Mouse (Mus musculus) hindbrain, embryonic 12.5 days (tissue): ENCODE results near the gene Zfp459. TPM values are rescaled to one million over a fixed set of nuclear protein-coding genes. Genes with fewer than 3 reads are reported as not detected.
A peak's percentile ranks its signal among the peaks of the same experiment; 100 is the strongest.
"Not testable (repeated sequence)": the region's sequence is repeated elsewhere in the genome, so short reads cannot be mapped to it uniquely, and the experiment has no call there.

ENCODE experiments used
- ATAC-seq: fragments of 200-750 bp; cut with Nextera tagmentation; 2 replicates; pipeline ENCODE4 v1.8.0; 2017; ENCODE audit warnings: moderate TSS enrichment; ENCODE audit not compliant: low FRiP score
- H3K27ac ChIP-seq: fragments of 300-500 bp; sonication (generic); 2 replicates; pipeline ENCODE4 v1.5.1; 2016; ENCODE audit warnings: mild to moderate bottlenecking
- H3K27me3 ChIP-seq: fragments of 300-500 bp; sonication (generic); 2 replicates; pipeline ENCODE4 v1.6.1; 2016; ENCODE audit warnings: mild to moderate bottlenecking
- H3K36me3 ChIP-seq: fragments of 300-500 bp; sonication (generic); 2 replicates; pipeline ENCODE4 v1.6.1; 2016; ENCODE audit warnings: mild to moderate bottlenecking
- H3K4me1 ChIP-seq: fragments of 300-500 bp; sonication (generic); 2 replicates; pipeline ENCODE4 v1.6.1; 2016
- H3K4me2 ChIP-seq: fragments of 300-500 bp; sonication (generic); replicated peaks from 2 replicates; pipeline ENCODE4 v1.6.1; 2016; ENCODE audit warnings: mild to moderate bottlenecking
- H3K4me3 ChIP-seq: fragments of 300-500 bp; sonication (generic); 2 replicates; pipeline ENCODE4 v1.5.1; 2016; ENCODE audit warnings: mild to moderate bottlenecking
- H3K9ac ChIP-seq: fragments of 300-500 bp; sonication (generic); 2 replicates; pipeline ENCODE4 v1.6.1; 2016; ENCODE audit warnings: mild to moderate bottlenecking, moderate library complexity
- H3K9me3 ChIP-seq: fragments of 300-500 bp; sonication (generic); replicated peaks from 2 replicates; pipeline ENCODE4 v1.6.1; 2016; ENCODE audit warnings: mild to moderate bottlenecking
- WGBS: fragments of 180-500 bp; shearing (Covaris S2); methylation state at CpG from one replicate; pipeline ENCODE4 v1.1.7; 2016; 5-methylcytosine and 5-hydroxymethylcytosine counted together
- polyA plus RNA-seq: library from polyadenylated mRNA; unstranded; fragments of >200 nt; fragmentation: Nextera tagmentation; extraction: Ambion mirVana; gene quantifications from 2 replicates; pipeline ENCODE4 v1.2.1, GENCODE M21; 2016

Zfp459 gene
- polyA plus RNA-seq, 1 experiment from 2014 or later: 1.0 TPM

DNA sequence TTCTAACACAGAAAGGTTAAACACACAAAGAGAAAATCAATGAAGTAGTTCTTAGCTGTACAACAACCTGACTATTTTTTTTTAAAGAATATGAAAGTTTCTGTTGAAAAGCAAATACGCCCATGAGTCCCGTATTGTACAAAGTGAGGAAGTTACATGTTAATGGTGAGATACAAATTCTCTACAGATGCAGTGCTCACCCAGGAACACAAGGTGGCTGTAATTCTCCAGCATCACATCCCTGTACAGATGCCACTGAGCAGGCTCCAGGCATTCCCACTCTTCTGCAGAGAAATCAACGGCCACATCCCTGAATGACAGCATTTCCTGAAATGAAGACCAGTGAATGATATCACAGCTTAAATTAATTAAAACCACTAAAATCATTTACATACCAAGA lies 7.6 kb downstream of the Zfp459 start:
- not testable (repeated sequence) for ATAC-seq, H3K27ac ChIP-seq, H3K4me3 ChIP-seq, H3K4me1 ChIP-seq, H3K9me3 ChIP-seq, H3K9ac ChIP-seq, H3K36me3 ChIP-seq, H3K27me3 ChIP-seq, H3K4me2 ChIP-seq
- 74% methylated on average over 3 of the region's 3 CpGs for WGBS

GRCm38 (mm10) chr13:67399183-67399903 lies 21.9 kb downstream of the Zfp459 start, which contains the start of gene Zfp429:
Gene Zfp429, minus strand, starts transcription at chr13:67399819.
- peak; percentile 94 for ATAC-seq
- not testable (repeated sequence) for H3K4me1 ChIP-seq, H3K27me3 ChIP-seq, H3K36me3 ChIP-seq, H3K27ac ChIP-seq, H3K9me3 ChIP-seq
- Histone ChIP-seq H3K9ac (peak within 1 kb of the TSS; percentile 54), H3K4me2 (peak within 1 kb of the TSS; percentile 74), H3K4me3 (peak within 1 kb of the TSS; percentile 59)
- 3% methylated on average over 14 of the region's 16 CpGs for WGBS

DNA sequence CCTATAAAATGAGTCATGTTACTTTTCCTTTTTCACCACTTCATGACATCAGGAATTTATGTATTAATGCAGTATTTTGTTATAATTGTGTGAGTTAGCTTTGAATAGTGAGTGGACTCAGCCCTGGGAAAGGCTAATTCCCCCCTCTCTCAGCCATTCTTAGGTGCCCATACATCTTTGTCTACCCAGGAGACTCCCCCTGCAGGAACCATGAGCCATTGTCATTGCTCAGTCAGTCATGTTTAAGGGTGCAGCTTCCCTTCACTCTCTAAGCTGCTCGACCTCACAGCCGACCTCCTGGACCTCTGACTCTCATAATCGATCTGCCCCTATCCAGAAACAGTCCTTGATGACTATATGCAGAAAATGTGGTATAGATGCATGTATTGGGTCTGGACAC lies 45.0 kb downstream of the Zfp459 start:
- not testable (repeated sequence) for H3K9ac ChIP-seq, H3K27ac ChIP-seq, H3K36me3 ChIP-seq, H3K4me1 ChIP-seq, ATAC-seq, H3K27me3 ChIP-seq, H3K4me2 ChIP-seq, H3K4me3 ChIP-seq, H3K9me3 ChIP-seq
- 62% methylated on average over 3 of the region's 3 CpGs for WGBS

- not testable (repeated sequence) for H3K9me3 ChIP-seq, H3K27me3 ChIP-seq, H3K36me3 ChIP-seq, H3K4me1 ChIP-seq, H3K27ac ChIP-seq
- peak within 1 kb of the TSS; percentile 36 for H3K4me3 ChIP-seq
- 25% methylated on average over 15 of the region's 15 CpGs for WGBS
- peak within 1 kb of the TSS; percentile 20; the same call in 1 of the 2 replicates for H3K9ac ChIP-seq
- peak within 1 kb of the TSS; percentile 55 for H3K4me2 ChIP-seq
- peak; percentile 88 for ATAC-seq
These were observed 45.9 kb downstream of the Zfp459 start, which contains the start of the genes Gm28041 and Zfp456 for GRCm38 (mm10) chr13:67375050-67375911. Gene Gm28041, minus strand, starts transcription at chr13:67375733. Gene Zfp456, minus strand, starts transcription at chr13:67375810.

GRCm38 (mm10) chr13:67360131-67360744 lies 61.0 kb downstream of the Zfp459 start, which contains the start of the genes Gm28044 and Zfp953:
Gene Gm28044, minus strand, starts transcription at chr13:67360536.
Gene Zfp953, minus strand, starts transcription at chr13:67360605.
- under 1% methylated on average over 15 of the region's 15 CpGs for WGBS
- no peaks in the 10 kb centered on the region for H3K36me3 ChIP-seq
- peak within 1 kb of the TSS; percentile 74 for H3K4me3 ChIP-seq
- peaks cover 5% of the 10 kb centered on the region for H3K4me1 ChIP-seq
- H3K27me3 ChIP-seq: no peaks in the 10 kb centered on the region
- H3K9ac ChIP-seq: peak within 1 kb of the TSS; percentile 58
- peak within 1 kb of the TSS; percentile 70 for H3K4me2 ChIP-seq
- peak within 1 kb of the TSS; percentile 44; the same call in 1 of the 2 replicates for H3K27ac ChIP-seq
- H3K9me3 ChIP-seq: no peaks in the 10 kb centered on the region
- peak; percentile 92 for ATAC-seq

Other genes starting within 250 kb of the Zfp459 start
- gene Rsl1, start 248.2 kb downstream of the Zfp459 start, polyA plus RNA-seq: 6.2 and 7.1 TPM in 2 replicates
- 1.4 and 1.8 TPM in 2 replicates for gene Zfp455, start 226.9 kb downstream of the Zfp459 start, polyA plus RNA-seq
- 3.8 and 4.6 TPM in 2 replicates for gene Zfp458, start 143.0 kb downstream of the Zfp459 start, polyA plus RNA-seq
- 0.50 and 0.85 TPM in 2 replicates for gene Zfp457, start 114.9 kb downstream of the Zfp459 start, polyA plus RNA-seq
- 1.7 and 1.8 TPM in 2 replicates for gene Zfp595, start 88.8 kb downstream of the Zfp459 start, polyA plus RNA-seq
- not detected in 2 replicates for gene Gm28044, start 60.9 kb downstream of the Zfp459 start, polyA plus RNA-seq
- 0.72 and 0.98 TPM in 2 replicates for gene Zfp953, start 60.8 kb downstream of the Zfp459 start, polyA plus RNA-seq
- not detected in 2 replicates for gene Gm28041, start 45.7 kb downstream of the Zfp459 start, polyA plus RNA-seq
- 0.83 and 0.94 TPM in 2 replicates for gene Zfp456, start 45.6 kb downstream of the Zfp459 start, polyA plus RNA-seq
- gene Zfp429, start 21.6 kb downstream of the Zfp459 start, polyA plus RNA-seq: 4.6 and 4.9 TPM in 2 replicates
- 7.1 and 8.3 TPM in 2 replicates for gene Zfp874a, start 30.2 kb upstream of the Zfp459 start, polyA plus RNA-seq
- 2.1 and 2.2 TPM in 2 replicates for gene Zfp874b, start 62.8 kb upstream of the Zfp459 start, polyA plus RNA-seq
- gene Zfp58, start 79.1 kb upstream of the Zfp459 start, polyA plus RNA-seq: 17.8 and 18.0 TPM in 2 replicates
- not detected in 2 replicates for gene Gm26965, start 104.7 kb upstream of the Zfp459 start, polyA plus RNA-seq
- 32.4 and 32.8 TPM in 2 replicates for gene Zfp87, start 104.8 kb upstream of the Zfp459 start, polyA plus RNA-seq
- gene Zfp748, start 132.4 kb upstream of the Zfp459 start, polyA plus RNA-seq: 16.6 and 18.3 TPM in 2 replicates
- 4.6 and 5.1 TPM in 2 replicates for gene Zfp729b, start 188.3 kb upstream of the Zfp459 start, polyA plus RNA-seq
- not detected in 2 replicates for gene Gm49345, start 216.4 kb upstream of the Zfp459 start, polyA plus RNA-seq
- 2.9 and 3.7 TPM in 2 replicates for gene Zfp729a, start 216.4 kb upstream of the Zfp459 start, polyA plus RNA-seq